Mouse (Mus musculus): ENCODE measurements around the gene Ldlrad3.
A peak's percentile ranks its signal among the peaks of the same experiment; 100 is the strongest.

GRCm38 (mm10) chr2:102185951-102186561 lies at the start of gene Ldlrad3:
- TF ChIP-seq POLR2A (IDR thresholded peaks at IDR 0.05; ENCODE audit: insufficient read depth, low read depth, low read length): 0 out of 2 replicates have a peak, but pooled peaks have one; percentile 15
- TF ChIP-seq CTCF (IDR thresholded peaks at IDR 0.05): no peak
- no peak for TF ChIP-seq EP300 (IDR thresholded peaks at IDR 0.05; ENCODE audit: insufficient read depth, low read depth, low read length)
